Mouse (Mus musculus) left cerebral cortex, adult 9 months (tissue): ENCODE data around the gene Hagh.

Experiments
- DNase-seq, 2 experiments: peaks; one replicate each; pipeline ENCODE4 v3.0.0; 2022; ENCODE audit warnings: low spot score in 2 of 2

Gene Hagh

GRCm38 (mm10) chr17:24902671-24903474 lies 62.9 kb downstream of the Hagh start:
- DNase-seq, result no peak

- DNase-seq, result no peak
These were observed 63.8 kb downstream of the Hagh start for GRCm38 (mm10) chr17:24903767-24904166.

GRCm38 (mm10) chr17:24907591-24907990 lies 67.6 kb downstream of the Hagh start:
- no peak for DNase-seq

GRCm38 (mm10) chr17:24913984-24914383 lies 74.0 kb downstream of the Hagh start:
- no peak for DNase-seq
